Mouse (Mus musculus): ENCODE results near the gene Dip2a.

The Dip2a gene

GRCm38 (mm10) chr10:76344711-76345539, at the start of gene Dip2a:
Gene Dip2a, minus strand, starts transcription at chr10:76345291.
- DNase-seq: peak; percentile 97

- DNase-seq: no peak
Measured at GRCm38 (mm10) chr10:76392596-76392995, 47.5 kb upstream of the Dip2a start.

GRCm38 (mm10) chr10:76391786-76392185, 46.7 kb upstream of the Dip2a start:
- DNase-seq: peak; percentile 48

- no peak for DNase-seq
Measured at GRCm38 (mm10) chr10:76391166-76391565, 46.1 kb upstream of the Dip2a start.

- DNase-seq: no peak
Measured at GRCm38 (mm10) chr10:76374981-76375380, 29.9 kb upstream of the Dip2a start.

- DNase-seq: no peak
Measured at GRCm38 (mm10) chr10:76371736-76372135, 26.6 kb upstream of the Dip2a start.

GRCm38 (mm10) chr10:76368766-76369165, 23.7 kb upstream of the Dip2a start:
- no peak for DNase-seq

GRCm38 (mm10) chr10:76363233-76363632, 18.1 kb upstream of the Dip2a start:
- DNase-seq: no peak

GRCm38 (mm10) chr10:76358468-76358867, 13.4 kb upstream of the Dip2a start:
- no peak for DNase-seq

- DNase-seq: no peak
Measured at GRCm38 (mm10) chr10:76357286-76357875, 12.3 kb upstream of the Dip2a start.

GRCm38 (mm10) chr10:76354974-76355373, 9.9 kb upstream of the Dip2a start:
- peak; percentile 74 for DNase-seq

- no peak for DNase-seq
Measured at GRCm38 (mm10) chr10:76353986-76354385, 8.9 kb upstream of the Dip2a start.

- no peak for DNase-seq
Measured at GRCm38 (mm10) chr10:76351953-76352352, 6.9 kb upstream of the Dip2a start.

GRCm38 (mm10) chr10:76346589-76346988, 1.5 kb upstream of the Dip2a start:
- peak; percentile 75 for DNase-seq

- DNase-seq: peak; percentile 11
Measured at GRCm38 (mm10) chr10:76346043-76346491, 976 bp upstream of the Dip2a start.

GRCm38 (mm10) chr10:76345540-76345902, 430 bp upstream of the Dip2a start:
- no peak for DNase-seq

GRCm38 (mm10) chr10:76334350-76334749, 10.7 kb downstream of the Dip2a start:
- no peak for DNase-seq

- DNase-seq: no peak
Measured at GRCm38 (mm10) chr10:76332040-76332439, 13.1 kb downstream of the Dip2a start.

GRCm38 (mm10) chr10:76329093-76329492, 16.0 kb downstream of the Dip2a start:
- no peak for DNase-seq

- DNase-seq: no peak
Measured at GRCm38 (mm10) chr10:76328574-76328973, 16.5 kb downstream of the Dip2a start.

- DNase-seq: peak; percentile 64
Measured at GRCm38 (mm10) chr10:76326304-76327006, 18.6 kb downstream of the Dip2a start.

GRCm38 (mm10) chr10:76317623-76318022, 27.5 kb downstream of the Dip2a start:
- no peak for DNase-seq

GRCm38 (mm10) chr10:76316194-76316593, 28.9 kb downstream of the Dip2a start:
- DNase-seq: no peak

GRCm38 (mm10) chr10:76306738-76307137, 38.4 kb downstream of the Dip2a start:
- peak; percentile 10 for DNase-seq

Data from thymus, postnatal 14 days (tissue).